Mouse (Mus musculus) megakaryocyte, embryonic 14.5 days (primary cell): ENCODE results near the gene Hk1. TPM values are rescaled to one million over a fixed set of nuclear protein-coding genes. Genes with fewer than 3 reads are reported as not detected.

ENCODE experiments used
- H3K27me3 ChIP-seq: replicated peaks from 2 replicates; pipeline ENCODE3; 2012; ENCODE audit warnings: inconsistent platforms
- H3K36me3 ChIP-seq: replicated peaks from 2 replicates; pipeline ENCODE3; 2012; ENCODE audit warnings: low read length, inconsistent platforms, mixed read lengths
- H3K4me1 ChIP-seq: 2 replicates; pipeline ENCODE4 v1.6.1; 2012; ENCODE audit warnings: inconsistent platforms
- H3K4me3 ChIP-seq: replicated peaks from 2 replicates; pipeline ENCODE3; 2012; ENCODE audit warnings: moderate library complexity, mild to moderate bottlenecking, inconsistent platforms
- H3K9me3 ChIP-seq: 2 replicates; pipeline ENCODE4 v1.6.1; 2012; ENCODE audit warnings: inconsistent platforms
- FLI1 ChIP-seq: IDR thresholded peaks from 2 replicates; pipeline ENCODE4 v1.6.1; 2012; ENCODE audit warnings: low read length, inconsistent platforms, mixed read lengths
- GATA1 ChIP-seq: IDR thresholded peaks from 3 replicates; pipeline ENCODE4 v1.6.1; 2012; ENCODE audit warnings: mixed read lengths, low read length, inconsistent platforms, borderline replicate concordance
- polyA plus RNA-seq: library from polyadenylated mRNA; stranded (reverse); fragments of >175 nt; gene quantifications from 2 replicates; pipeline ENCODE4 v1.2.3, GENCODE M21; 2012; ENCODE audit warnings: low replicate concordance; ENCODE audit not compliant: insufficient read depth

Gene Hk1
- polyA plus RNA-seq, 1 experiment, result 509 TPM

GRCm38 (mm10) chr10:62311464-62311863 is 68.2 kb downstream of the Hk1 start:
- H3K4me1 ChIP-seq, result peaks cover 73% of the 10 kb centered on the region
- peaks cover 7% of the 10 kb centered on the region for H3K9me3 ChIP-seq
- no peaks in the 10 kb centered on the region for H3K27me3 ChIP-seq
- TF ChIP-seq GATA1 (no peak), FLI1 (no peak)
- H3K4me3 ChIP-seq, result peak overlapping the region; percentile 48
- H3K36me3 ChIP-seq, result peaks cover 94% of the 10 kb centered on the region

- Histone ChIP-seq H3K9me3 (peaks cover 7% of the 10 kb centered on the region), H3K4me1 (peaks cover 77% of the 10 kb centered on the region), H3K4me3 (no peak overlapping the region), H3K36me3 (peaks cover 90% of the 10 kb centered on the region), H3K27me3 (no peaks in the 10 kb centered on the region)
- TF ChIP-seq FLI1, result no peak
- TF ChIP-seq GATA1, result no peak
Observed at GRCm38 (mm10) chr10:62310259-62311039, 69.3 kb downstream of the Hk1 start.

GRCm38 (mm10) chr10:62309593-62309992 is 70.1 kb downstream of the Hk1 start:
- no peak for TF ChIP-seq FLI1
- TF ChIP-seq GATA1, result no peak
- Histone ChIP-seq H3K27me3 (no peaks in the 10 kb centered on the region), H3K4me3 (no peak overlapping the region), H3K9me3 (peaks cover 7% of the 10 kb centered on the region), H3K36me3 (peaks cover 90% of the 10 kb centered on the region), H3K4me1 (peaks cover 80% of the 10 kb centered on the region)

- TF ChIP-seq GATA1 (no peak), FLI1 (no peak)
- peaks cover 90% of the 10 kb centered on the region for H3K36me3 ChIP-seq
- peaks cover 7% of the 10 kb centered on the region for H3K9me3 ChIP-seq
- H3K4me1 ChIP-seq, result peaks cover 83% of the 10 kb centered on the region
- H3K27me3 ChIP-seq, result no peaks in the 10 kb centered on the region
- H3K4me3 ChIP-seq, result no peak overlapping the region
Observed at GRCm38 (mm10) chr10:62308896-62309491, 70.7 kb downstream of the Hk1 start.

GRCm38 (mm10) chr10:62306483-62306882 is 73.2 kb downstream of the Hk1 start:
- no peaks in the 10 kb centered on the region for H3K27me3 ChIP-seq
- H3K9me3 ChIP-seq, result peaks cover 7% of the 10 kb centered on the region
- peaks cover 93% of the 10 kb centered on the region for H3K36me3 ChIP-seq
- TF ChIP-seq GATA1, result no peak
- no peak for TF ChIP-seq FLI1
- peaks cover 87% of the 10 kb centered on the region for H3K4me1 ChIP-seq
- peak overlapping the region; percentile 85 for H3K4me3 ChIP-seq

GRCm38 (mm10) chr10:62305090-62305489 is 74.6 kb downstream of the Hk1 start:
- H3K27me3 ChIP-seq, result no peaks in the 10 kb centered on the region
- peaks cover 89% of the 10 kb centered on the region for H3K4me1 ChIP-seq
- peaks cover 7% of the 10 kb centered on the region for H3K9me3 ChIP-seq
- no peak for TF ChIP-seq FLI1
- no peak for TF ChIP-seq GATA1
- H3K4me3 ChIP-seq, result no peak overlapping the region
- peaks cover 95% of the 10 kb centered on the region for H3K36me3 ChIP-seq

- Histone ChIP-seq H3K4me3 (peak overlapping the region; percentile 81), H3K9me3 (no peaks in the 10 kb centered on the region), H3K4me1 (peaks cover 79% of the 10 kb centered on the region), H3K36me3 (peaks cover 100% of the 10 kb centered on the region), H3K27me3 (no peaks in the 10 kb centered on the region)
- TF ChIP-seq GATA1 (no peak), FLI1 (no peak)
Observed at GRCm38 (mm10) chr10:62300006-62300827, 79.5 kb downstream of the Hk1 start.

GRCm38 (mm10) chr10:62296086-62296872 is 83.4 kb downstream of the Hk1 start:
- Histone ChIP-seq H3K4me1 (peaks cover 54% of the 10 kb centered on the region), H3K36me3 (peaks cover 100% of the 10 kb centered on the region), H3K27me3 (no peaks in the 10 kb centered on the region), H3K9me3 (no peaks in the 10 kb centered on the region), H3K4me3 (no peak overlapping the region)
- TF ChIP-seq GATA1, result no peak
- TF ChIP-seq FLI1, result no peak

- TF ChIP-seq FLI1 (no peak), GATA1 (no peak)
- H3K36me3 ChIP-seq, result peaks cover 100% of the 10 kb centered on the region
- peaks cover 33% of the 10 kb centered on the region for H3K4me1 ChIP-seq
- H3K4me3 ChIP-seq, result no peak overlapping the region
- no peaks in the 10 kb centered on the region for H3K27me3 ChIP-seq
- H3K9me3 ChIP-seq, result no peaks in the 10 kb centered on the region
Observed at GRCm38 (mm10) chr10:62294112-62294511, 85.6 kb downstream of the Hk1 start.
